Mouse (Mus musculus) large intestine, adult 2 months (tissue): ENCODE data around the gene Pde1a. TPM values are rescaled to one million over a fixed set of nuclear protein-coding genes. Genes with fewer than 3 reads are reported as not detected.

Experiments
- DNase-seq: peaks from one replicate; pipeline ENCODE4 v3.0.0-alpha.2; 2012; ENCODE audit warnings: low read depth, low spot score
- WGBS: fragments of 180-500 bp; shearing (Covaris S2); methylation state at CpG from one replicate; pipeline ENCODE4 v1.1.7; 2018; 5-methylcytosine and 5-hydroxymethylcytosine counted together
- polyA plus RNA-seq: library from polyadenylated mRNA; depleted of rRNA; stranded (reverse); fragments of >200 nt; gene quantifications from 2 replicates; pipeline ENCODE4 v1.2.3, GENCODE M21; 2012

Gene Pde1a
- polyA plus RNA-seq, 1 experiment: 3.4 TPM

DNA sequence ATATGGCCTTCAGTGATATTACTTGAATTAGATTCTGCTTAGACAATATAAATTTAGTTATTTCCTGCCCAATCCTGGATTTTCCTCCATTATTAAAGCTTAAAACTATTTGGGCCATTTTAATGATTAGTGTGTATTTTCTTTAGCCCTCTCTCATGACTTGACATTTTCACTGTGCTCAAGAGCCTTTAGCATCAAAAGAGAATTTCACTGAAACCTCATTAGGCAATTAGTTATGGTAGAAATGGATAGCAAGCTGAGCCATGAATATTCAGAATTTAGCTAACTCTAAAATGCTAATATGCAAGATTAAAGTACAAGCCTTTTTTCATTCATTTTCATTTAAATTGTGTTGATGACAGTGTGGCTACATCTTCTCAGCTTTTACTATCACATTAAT, 73.2 kb downstream of the Pde1a start:
- no peak for DNase-seq

DNA sequence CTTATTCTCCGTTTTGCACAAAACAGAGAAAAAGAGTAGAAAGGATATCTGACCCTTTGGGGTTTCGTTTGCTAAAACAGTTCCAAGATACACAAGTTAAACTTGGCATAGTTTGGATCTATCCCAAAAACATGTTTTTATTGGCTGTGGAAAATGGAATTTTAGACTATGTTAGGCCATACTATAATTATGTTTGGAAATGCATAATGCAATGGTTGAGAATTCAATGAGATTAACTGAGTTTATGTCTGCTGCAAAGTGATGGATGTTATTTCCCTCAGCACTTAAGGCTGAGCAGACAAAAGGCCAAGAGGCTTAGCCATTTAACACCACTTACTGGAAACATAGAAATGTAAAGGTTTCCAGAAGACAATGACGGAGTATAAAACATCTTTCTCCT, 75.2 kb downstream of the Pde1a start:
- WGBS: 61% methylated on average over 3 of the region's 3 CpGs
- DNase-seq: no peak

DNA sequence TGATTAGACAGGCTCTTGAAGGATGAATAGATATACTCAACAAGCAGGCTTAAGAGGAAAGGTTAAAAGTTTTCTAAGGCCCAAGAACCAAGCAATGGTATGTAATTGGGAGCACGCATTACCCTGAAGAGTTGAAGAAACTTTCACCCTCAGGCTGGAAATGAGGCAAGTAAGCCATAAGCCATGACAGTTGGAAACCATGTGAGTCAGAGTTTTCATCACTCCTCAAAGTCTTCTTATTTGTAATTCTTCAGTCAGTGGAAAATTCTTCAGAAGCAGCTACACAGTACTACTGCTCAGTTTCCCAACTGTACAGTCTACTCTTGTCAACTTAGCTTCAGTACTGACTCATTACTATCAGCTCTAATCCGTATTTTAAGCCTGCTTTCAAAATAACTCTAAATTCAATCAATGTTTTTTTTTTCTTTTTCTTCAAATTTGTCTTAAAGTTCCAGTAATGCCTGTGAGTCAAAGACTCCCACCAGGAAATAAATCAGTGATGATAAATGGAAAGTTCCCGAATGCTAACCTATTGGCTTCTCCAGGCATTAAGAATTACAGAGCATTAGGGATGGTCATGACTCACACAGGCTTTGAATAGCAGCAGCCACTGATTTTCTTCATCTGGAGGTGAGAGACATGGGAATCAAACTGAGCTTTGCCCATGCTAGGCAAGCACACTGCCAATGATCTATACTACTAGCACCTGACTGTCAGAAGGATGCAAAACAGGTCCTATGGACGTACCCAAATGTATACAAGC, 82.3 kb downstream of the Pde1a start:
- 78% methylated on average over 4 of the region's 4 CpGs for WGBS

DNA sequence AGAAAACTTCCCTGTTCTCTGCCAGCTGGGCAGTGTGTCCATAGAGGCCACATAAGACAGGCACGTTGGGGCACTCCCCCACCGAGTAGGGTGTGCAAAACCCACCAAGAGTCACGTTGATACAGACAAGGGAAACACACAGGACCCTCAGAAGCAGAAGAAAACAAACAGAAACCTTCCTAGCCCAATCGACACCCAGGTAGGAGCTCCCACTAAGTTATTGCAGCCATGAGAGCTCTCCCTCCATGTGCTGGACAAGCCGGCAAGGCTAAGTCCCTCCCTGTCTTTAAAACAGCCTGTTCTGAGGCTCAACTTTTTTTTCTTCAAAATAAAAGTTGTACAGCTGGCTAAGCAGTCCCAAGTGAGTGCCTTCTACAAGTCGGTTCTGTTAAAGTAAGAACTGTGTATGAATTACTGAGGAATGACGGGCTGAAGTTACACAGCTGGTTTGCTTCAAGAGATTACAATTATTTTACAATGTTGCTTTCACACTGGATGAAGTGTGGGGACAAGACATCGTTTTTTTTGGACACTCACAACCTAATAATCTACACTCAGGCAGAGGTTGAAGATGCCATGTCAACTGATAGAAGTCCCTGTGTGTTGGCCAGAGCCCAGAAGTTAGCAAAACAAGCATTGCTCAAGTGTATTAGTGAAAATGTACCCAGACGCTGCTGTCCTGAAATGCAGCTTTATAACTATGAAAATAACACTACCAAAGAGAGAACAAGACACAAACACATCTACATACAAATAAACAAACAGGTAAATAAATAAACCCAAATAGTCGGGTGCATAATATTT, 90.4 kb downstream of the Pde1a start:
- 30% methylated on average over 10 of the region's 10 CpGs for WGBS

More for the DNA sequence above, 82.3 kb downstream of the Pde1a start:
- no peak for DNase-seq

DNA sequence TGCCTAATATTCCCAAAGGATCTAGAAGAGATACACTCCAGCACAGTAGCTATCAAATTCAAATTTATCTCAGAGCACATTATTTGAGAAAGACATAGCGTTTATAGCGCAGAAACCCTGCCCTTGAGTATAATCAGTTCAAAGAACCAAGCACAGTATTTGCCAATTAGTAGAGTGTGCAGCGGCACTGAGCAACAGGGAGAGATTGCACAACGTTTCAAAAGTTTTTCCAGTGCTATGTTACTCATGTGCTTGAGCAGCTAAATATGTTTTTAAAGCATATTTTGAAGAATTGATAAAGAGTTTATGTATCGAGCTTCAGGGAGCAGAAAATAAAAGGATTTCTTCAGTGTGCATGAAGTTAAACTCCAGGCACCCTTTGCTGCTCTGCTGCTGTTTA, 91.3 kb downstream of the Pde1a start:
- WGBS: 57% methylated on average over 5 of the region's 5 CpGs
- DNase-seq: no peak

More for the DNA sequence above, 90.4 kb downstream of the Pde1a start:
- DNase-seq: no peak

DNA sequence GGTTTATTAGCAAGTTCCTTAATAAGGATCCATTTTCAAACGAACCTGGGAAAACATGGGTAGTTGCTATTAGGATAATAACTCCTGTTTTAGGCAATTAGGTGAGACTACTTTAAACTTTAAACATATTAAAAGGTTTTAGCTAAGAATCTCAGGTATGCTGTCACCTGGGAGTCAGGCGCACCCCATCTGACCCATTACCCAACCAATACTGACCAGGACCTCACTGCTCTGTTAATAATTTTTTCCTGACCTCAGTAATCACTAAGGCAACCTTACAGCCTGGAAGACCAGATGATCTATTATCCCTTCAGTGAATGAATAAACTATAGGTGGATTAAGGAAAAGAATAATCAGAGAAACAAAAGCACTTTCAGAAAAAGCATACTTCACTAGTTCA, 100.2 kb downstream of the Pde1a start:
- 67% methylated on average over 2 of the region's 2 CpGs for WGBS
- DNase-seq: no peak

DNA sequence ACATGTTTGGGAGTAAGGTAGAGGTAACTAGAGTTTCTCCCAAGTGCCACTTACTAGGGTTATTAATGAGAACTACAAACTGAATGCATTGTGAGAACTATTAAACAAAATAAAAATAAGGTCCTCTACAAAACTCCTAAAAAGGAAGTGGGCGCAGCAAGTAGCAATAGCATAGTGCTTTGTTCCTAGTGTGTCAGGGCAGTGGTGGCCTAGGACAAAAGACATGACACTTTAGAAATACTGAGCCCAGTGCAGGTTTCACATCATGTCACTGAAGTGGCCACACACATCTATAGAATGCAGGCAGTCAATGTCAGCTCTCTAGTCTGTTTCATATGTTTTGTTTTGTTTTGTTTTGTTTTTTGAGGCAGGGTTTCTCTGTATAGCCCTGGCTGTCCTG, 103.2 kb downstream of the Pde1a start:
- DNase-seq: no peak
- WGBS: 87% methylated on average over 1 of the region's 1 CpGs

DNA sequence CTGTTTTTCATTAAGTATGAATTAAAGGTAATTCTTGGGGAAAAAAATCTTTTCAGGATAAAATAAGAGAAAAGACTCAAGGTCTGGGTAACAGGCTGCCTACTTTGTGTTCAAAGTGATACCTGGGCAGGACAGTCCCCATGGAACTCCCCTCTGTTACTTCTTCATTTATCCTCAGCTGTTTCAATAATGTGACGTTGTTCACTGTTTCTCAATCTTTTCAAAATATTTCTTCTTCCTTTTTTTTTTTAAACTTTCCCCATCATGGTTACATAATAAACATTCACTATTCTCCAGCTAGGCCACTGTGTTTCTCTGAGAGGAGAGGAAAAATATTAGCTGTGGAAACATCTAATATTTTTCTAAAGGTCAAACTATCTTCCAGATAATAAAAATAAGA, 103.7 kb downstream of the Pde1a start:
- DNase-seq: no peak
- whole genome bisulfite sequencing: 62% methylated on average over 1 of the region's 1 CpGs

DNA sequence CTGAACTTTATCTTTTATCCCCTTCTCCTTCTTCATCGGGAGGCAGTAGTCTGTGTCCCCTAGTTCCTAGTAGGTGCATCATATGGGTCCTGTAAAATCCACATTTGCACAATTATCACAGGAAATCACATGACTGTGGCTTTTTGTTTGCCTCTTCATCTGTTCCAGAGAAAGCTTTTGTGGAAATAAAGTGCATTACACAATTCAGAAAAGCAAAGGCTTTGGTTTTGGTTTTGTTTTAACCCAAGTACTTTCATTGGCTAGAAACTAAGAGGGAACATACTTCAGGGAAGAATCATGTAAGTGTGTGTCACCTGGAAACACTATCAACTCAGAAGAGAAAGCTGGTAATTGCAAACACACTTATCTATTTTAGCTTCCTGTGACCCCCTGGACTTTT, 104.2 kb downstream of the Pde1a start:
- WGBS: 61% methylated on average over 1 of the region's 1 CpGs
- DNase-seq: no peak

DNA sequence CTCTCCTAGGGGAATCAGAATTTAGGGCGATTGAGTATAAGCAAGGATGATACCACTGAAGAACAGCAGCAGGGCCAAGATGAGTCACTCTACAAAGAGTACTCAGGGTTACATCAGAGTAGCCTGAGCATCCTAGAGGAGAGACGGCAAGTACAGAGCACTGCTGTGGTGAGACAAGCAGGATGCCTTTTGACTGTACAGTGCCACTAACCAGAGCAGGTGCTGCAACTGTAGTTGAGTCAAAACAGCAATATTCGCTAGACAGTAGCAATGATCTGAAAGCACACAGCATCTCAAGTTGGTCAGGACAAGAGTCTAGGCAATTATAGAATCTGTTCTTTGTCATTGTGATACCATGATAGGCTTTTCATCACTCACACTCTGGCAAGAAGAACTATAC, 115.1 kb downstream of the Pde1a start:
- WGBS: 72% methylated on average over 3 of the region's 3 CpGs

DNA sequence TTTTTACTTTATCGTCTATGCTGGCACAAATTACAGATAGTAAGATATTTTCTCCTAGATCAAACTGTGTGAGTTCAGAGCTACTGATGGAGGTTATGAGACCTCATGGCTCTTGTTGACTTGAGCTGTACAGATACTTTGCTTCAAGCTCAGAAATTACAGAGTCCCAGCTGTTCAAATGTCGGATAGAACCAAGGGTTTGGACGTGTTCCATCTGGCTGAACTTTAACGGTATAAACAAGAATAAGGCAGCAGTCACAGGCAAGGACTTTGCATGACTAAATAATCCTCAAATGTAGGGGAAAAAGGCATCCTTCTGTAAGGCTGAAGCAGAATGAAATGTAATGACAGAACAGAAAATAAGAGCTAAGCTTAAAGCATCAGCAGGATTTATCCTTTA, 116.2 kb downstream of the Pde1a start:
- WGBS: 67% methylated on average over 4 of the region's 4 CpGs
- no peak for DNase-seq

More for the DNA sequence above, 115.1 kb downstream of the Pde1a start:
- DNase-seq: no peak

DNA sequence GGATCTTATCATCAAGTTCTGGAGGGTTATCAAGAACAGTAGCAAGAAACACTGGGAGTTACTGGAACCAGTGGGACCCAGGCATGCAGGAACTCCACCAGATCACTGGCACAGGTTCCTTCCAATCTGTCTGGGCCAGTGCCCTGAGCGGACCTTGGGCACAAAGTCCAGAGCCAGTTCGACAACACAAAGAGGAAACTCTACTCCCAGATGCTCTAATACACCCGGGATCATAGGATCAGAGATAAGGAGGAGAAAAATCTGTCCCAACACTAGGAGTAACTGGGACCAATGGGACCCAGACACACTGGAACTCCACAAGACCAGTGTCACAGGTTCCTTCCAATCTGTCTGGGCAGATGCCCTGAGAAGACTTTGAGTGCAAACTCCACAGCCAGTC, 130.1 kb downstream of the Pde1a start:
- no peak for DNase-seq
- WGBS: 82% methylated on average over 3 of the region's 3 CpGs

DNA sequence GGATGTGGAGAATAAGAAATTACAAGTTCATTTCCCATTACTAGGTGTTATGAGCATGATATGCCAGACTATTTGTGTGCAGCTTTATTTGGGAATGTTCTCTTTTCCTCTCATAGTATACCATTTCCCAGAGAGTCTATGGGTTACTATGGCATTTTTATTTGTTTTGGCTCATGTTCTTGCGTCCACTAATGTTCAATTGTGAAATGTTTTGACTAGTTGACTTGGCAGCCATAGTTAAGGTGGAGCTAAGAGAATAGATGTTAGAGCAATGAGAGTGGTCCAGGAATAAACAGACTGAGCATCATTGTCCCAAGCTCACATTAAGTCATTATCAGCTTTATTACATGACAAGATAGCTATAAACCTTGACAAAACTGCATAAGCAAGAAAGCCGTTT, 130.8 kb downstream of the Pde1a start:
- 50% methylated on average over 2 of the region's 2 CpGs for WGBS
- DNase-seq: no peak

DNA sequence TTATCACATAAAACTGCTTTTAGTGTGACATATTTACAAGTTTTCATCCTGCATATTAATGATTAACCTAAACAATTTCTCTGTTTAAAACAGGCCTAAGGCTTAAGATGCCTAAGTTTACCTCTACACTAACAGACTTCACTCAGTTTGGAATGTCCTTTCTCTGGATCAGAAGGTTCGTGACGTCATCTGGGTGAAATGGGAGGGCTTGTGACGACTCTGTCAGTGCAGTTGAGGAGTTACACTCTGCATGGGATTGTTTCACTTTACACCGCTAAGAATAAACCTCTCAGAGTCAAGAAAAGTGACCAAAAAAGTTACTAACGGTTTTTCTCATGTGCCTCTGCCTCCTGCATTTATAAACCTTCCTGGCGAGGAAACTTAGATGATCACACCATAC, 137.6 kb downstream of the Pde1a start:
- DNase-seq: no peak
- WGBS: 48% methylated on average over 6 of the region's 6 CpGs

DNA sequence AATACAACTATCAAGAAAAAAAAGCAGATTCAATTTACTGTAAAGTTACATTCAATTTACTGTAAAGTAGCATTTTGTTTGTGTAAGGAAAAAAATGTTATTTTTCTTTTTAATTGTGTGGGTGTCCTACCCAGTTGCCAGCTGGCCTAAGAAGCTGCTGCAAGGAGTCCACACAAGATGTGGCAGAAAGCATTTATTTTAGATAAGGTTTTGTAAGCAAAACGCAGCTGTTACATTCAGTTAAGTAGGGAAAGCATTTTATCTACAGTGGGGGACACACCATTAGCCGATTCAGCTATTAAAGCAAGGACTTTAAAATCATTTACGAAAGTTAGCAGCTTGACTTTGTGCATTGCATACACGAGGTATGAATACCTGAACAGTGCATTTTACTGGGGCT, 145.5 kb downstream of the Pde1a start:
- no peak for DNase-seq
- WGBS: 69% methylated on average over 4 of the region's 4 CpGs

DNA sequence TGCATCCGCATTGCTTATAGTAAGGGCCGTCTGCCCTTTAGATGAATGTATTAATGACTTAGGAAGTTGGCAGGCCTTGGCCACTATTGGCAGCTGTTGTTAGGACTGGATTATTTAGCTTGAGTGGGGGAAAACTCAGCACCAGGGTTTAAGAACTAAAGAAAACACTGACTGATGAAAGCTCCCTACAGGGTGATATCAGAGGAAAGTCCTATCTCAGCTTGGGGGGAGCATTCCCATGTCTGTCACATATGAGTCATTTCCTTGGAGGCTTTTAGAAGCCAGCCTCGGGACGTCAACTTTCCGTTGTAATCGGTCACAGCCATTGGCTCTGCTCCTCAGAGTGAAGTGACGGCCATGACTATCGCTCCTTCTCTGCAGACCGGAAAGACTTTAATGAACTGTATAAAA, 146.0 kb downstream of the Pde1a start:
- no peak for DNase-seq
- 66% methylated on average over 9 of the region's 9 CpGs for WGBS

DNA sequence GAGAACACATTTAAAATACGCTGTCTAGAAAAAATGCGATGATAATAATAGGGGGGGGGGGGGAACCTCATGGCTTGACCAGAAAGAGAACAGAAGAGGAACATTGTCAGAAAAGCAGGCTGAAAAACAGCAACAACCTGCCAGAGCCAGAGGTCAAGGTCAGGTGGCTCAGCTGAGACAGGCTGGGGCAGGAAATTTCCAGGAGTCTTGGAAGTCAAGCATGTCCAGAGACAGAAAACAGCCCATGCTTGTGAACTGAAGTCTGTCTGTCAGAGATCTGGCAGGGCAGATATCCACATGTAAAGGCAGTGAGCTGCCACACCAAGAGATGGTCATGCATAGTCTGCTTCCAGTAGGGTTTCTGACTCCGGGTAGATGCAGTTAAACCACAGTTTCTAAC, 147.5 kb downstream of the Pde1a start:
- WGBS: 93% methylated on average over 3 of the region's 3 CpGs
- DNase-seq: no peak

DNA sequence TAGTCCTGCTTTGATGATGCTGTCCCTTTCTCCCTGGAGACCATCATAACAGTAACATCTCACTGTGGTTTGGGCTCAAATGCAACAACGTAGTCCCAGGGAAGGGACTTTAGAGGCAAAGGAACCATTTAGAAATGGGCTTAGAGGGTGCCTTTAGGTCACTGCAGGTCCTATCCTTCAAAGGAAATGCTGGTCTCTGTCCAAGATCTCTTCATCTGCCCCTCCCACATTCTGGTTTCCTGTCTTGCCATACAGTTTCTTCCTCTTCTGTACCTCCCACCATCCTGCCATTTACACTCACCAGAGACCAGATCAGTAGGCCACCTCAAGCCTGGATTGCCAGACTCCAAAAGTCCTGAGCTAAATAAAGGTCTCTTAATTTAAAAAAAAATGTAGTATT, 150.3 kb downstream of the Pde1a start:
- WGBS: 67% methylated on average over 1 of the region's 1 CpGs

DNA sequence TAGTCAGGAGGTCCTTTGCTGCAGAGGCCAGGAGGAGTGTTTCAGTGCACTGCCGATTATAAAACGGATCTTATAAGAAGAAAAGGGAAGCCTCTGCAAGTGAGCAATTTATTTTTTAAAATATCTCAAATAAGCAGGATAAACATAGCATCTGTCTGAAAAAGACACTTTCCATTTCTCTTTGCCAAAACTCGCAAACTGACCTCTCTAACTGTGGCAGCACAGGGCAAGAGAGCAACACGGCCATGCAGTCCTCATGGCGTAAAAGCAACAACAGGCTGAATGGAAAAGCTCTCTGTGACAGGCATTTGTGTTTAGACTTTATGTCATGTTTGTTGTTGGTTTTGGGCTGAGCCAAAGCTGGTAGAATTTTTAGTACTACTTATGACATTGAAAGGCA, 152.0 kb downstream of the Pde1a start:
- no peak for DNase-seq
- 58% methylated on average over 5 of the region's 5 CpGs for WGBS

More for the DNA sequence above, 150.3 kb downstream of the Pde1a start:
- no peak for DNase-seq

DNA sequence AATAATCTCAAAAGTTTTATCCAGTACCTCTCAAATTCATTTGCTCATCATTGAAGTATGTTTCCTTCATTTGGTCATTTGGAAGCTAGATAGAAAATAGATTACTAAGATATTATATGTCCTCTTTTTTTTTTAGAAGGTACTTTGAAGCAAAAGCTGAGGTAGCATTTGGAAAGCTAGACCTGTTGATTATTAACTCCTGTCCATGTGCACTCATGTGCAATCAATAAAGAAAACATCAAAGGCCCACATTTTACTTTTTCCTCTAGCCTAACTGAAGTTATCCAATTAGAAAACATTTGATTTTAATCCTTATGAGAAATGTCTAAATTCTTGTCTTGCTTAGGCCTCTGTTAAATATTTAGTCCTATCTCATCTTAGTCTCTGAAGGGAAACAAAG, 153.3 kb downstream of the Pde1a start:
- DNase-seq: no peak

DNA sequence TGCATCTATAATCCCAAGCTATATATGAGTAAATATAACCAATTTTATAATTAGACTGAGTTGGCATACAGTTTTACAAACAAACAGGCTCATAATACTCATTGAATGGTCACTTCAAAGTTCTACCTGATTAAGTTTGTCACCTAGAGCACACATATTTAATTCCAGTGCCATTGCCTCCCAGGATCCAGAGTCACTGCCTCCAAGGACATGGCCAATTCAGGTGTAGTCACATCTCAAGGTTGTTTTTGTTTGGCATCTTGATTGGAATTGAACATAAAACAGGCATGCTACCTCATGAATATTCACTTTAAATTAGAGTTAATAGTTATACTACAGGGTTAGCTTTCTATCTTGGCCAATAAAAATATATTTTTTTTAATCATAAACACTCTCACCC, 157.0 kb downstream of the Pde1a start:
- no peak for DNase-seq
